Mouse (Mus musculus) CH12.LX (cell line): ENCODE results near the gene Krtap13-1.

Source experiments
- CTCF ChIP-seq, 2 experiments: IDR thresholded peaks in 1 of 2; conservative IDR thresholded peaks in 1 of 2; 2 replicates each; pipeline ENCODE4 v1.5.1; 2011 to 2012; ENCODE audit warnings: low read depth in 2 of 2, low read length in 2 of 2, improper control_type of control experiment in 1 of 2, inconsistent platforms in 1 of 2, mild to moderate bottlenecking in 1 of 2, moderate library complexity in 1 of 2
- E2F4 ChIP-seq: IDR thresholded peaks from 2 replicates; pipeline ENCODE4 v1.6.1; 2011; ENCODE audit warnings: low read depth, low read length, improper control_type of control experiment; ENCODE audit not compliant: insufficient replicate concordance
- EP300 ChIP-seq: IDR thresholded peaks from 2 replicates; pipeline ENCODE4 v1.6.1; 2011; ENCODE audit warnings: low read length, improper control_type of control experiment
- GABPA ChIP-seq: IDR thresholded peaks from 2 replicates; pipeline ENCODE4 v1.6.1; 2012; ENCODE audit warnings: low read depth, low read length, improper control_type of control experiment, inconsistent platforms; ENCODE audit not compliant: insufficient replicate concordance
- JUND ChIP-seq: conservative IDR thresholded peaks from 2 replicates; pipeline ENCODE4 v1.6.1; 2011; ENCODE audit warnings: low read depth, low read length, improper control_type of control experiment
- KAT2A ChIP-seq: IDR thresholded peaks from 2 replicates; pipeline ENCODE4 v1.6.1; 2012; ENCODE audit warnings: low read length, improper control_type of control experiment, inconsistent platforms; ENCODE audit not compliant: insufficient replicate concordance
- MAFK ChIP-seq: IDR thresholded peaks from 2 replicates; pipeline ENCODE4 v1.6.1; 2011; ENCODE audit warnings: low read length, improper control_type of control experiment; ENCODE audit not compliant: insufficient replicate concordance
- MAX ChIP-seq: IDR thresholded peaks from 2 replicates; pipeline ENCODE4 v1.6.1; 2011; ENCODE audit warnings: low read length, improper control_type of control experiment
- MEF2A ChIP-seq: IDR thresholded peaks from 2 replicates; pipeline ENCODE4 v1.6.1; 2014; ENCODE audit warnings: low read depth, mild to moderate bottlenecking, inconsistent platforms, low read length, improper control_type of control experiment, borderline replicate concordance
- NELFE ChIP-seq: IDR thresholded peaks from 2 replicates; pipeline ENCODE4 v1.6.1; 2011; ENCODE audit warnings: low read depth, low read length, improper control_type of control experiment
- POLR2A ChIP-seq: IDR thresholded peaks from 2 replicates; pipeline ENCODE4 v1.6.1; 2011; ENCODE audit warnings: low read depth, mild to moderate bottlenecking, improper control_type of control experiment, low read length
- RAD21 ChIP-seq: IDR thresholded peaks from 2 replicates; pipeline ENCODE4 v1.6.1; 2011; ENCODE audit warnings: low read depth, mild to moderate bottlenecking, low read length, improper control_type of control experiment, moderate library complexity
- TCF12 ChIP-seq: IDR thresholded peaks from 2 replicates; pipeline ENCODE4 v1.6.1; 2014; ENCODE audit warnings: low read depth, mild to moderate bottlenecking, inconsistent platforms, low read length, improper control_type of control experiment
- USF1 ChIP-seq: IDR thresholded peaks from 2 replicates; pipeline ENCODE4 v1.6.1; 2014; ENCODE audit warnings: low read depth, mild to moderate bottlenecking, inconsistent platforms, low read length, improper control_type of control experiment

GRCm38 (mm10) chr16:88720031-88720430, 8.6 kb upstream of the Krtap13-1 start:
- TF ChIP-seq JUND, result no peak
- no peak for TF ChIP-seq USF1
- TF ChIP-seq GABPA, result no peak
- no peak for TF ChIP-seq TCF12
- TF ChIP-seq POLR2A, result no peak
- no peak for TF ChIP-seq CTCF (conservative IDR thresholded peaks at IDR 0.05 in 1 of 2, IDR thresholded peaks at IDR 0.05 in 1 of 2; ENCODE audit: low read depth in 2 of 2, low read length in 2 of 2)
- no peak for TF ChIP-seq MEF2A
- TF ChIP-seq EP300, result no peak
- TF ChIP-seq MAFK, result no peak
- TF ChIP-seq NELFE, result no peak
- TF ChIP-seq E2F4, result no peak
- TF ChIP-seq RAD21, result no peak
- no peak for TF ChIP-seq MAX
- no peak for TF ChIP-seq KAT2A
